Mouse (Mus musculus) layer of hippocampus, adult 8-10 months (tissue): ENCODE measurements around the gene Ak7. TPM values are rescaled to one million over a fixed set of nuclear protein-coding genes. Genes with fewer than 3 reads are reported as not detected.

Source experiments
- DNase-seq, 2 experiments: peaks; one replicate each; pipeline ENCODE4 v3.0.0; 2022; ENCODE audit warnings: low spot score in 2 of 2
- total RNA-seq, 4 experiments: library from RNA; stranded (reverse); gene quantifications; 2 replicates each; pipeline ENCODE4 v1.2.4; 2022

The Ak7 gene
- total RNA-seq, result 1 to 10 TPM; 1.4 to 2.6 (median 1.8) TPM

- no peak for DNase-seq
Observed at GRCm38 (mm10) chr12:105705799-105706487, at the start of gene Ak7. TSS of gene Ak7 (plus strand) at chr12:105705976.

- DNase-seq, result no peak
Observed at GRCm38 (mm10) chr12:105676274-105676673, 29.5 kb upstream of the Ak7 start.

- DNase-seq, result no peak
Observed at GRCm38 (mm10) chr12:105678211-105678610, 27.6 kb upstream of the Ak7 start.

- DNase-seq, result no peak
Observed at GRCm38 (mm10) chr12:105678762-105679161, 27.0 kb upstream of the Ak7 start.

- peak in 1 of 2 experiments; percentile 29 for DNase-seq
Observed at GRCm38 (mm10) chr12:105683933-105684901, 21.6 kb upstream of the Ak7 start, which contains the start of gene Gskip. TSS of gene Gskip (plus strand) at chr12:105684829.

GRCm38 (mm10) chr12:105685001-105685691, 20.6 kb upstream of the Ak7 start, which contains the start of gene Atg2b:
TSS of gene Atg2b (minus strand) at chr12:105685211.
- DNase-seq, result peak; percentile 95 to 97

- DNase-seq, result no peak
Observed at GRCm38 (mm10) chr12:105686791-105687190, 19.0 kb upstream of the Ak7 start.

GRCm38 (mm10) chr12:105687416-105687815, 18.4 kb upstream of the Ak7 start:
- no peak for DNase-seq

- DNase-seq, result no peak
Observed at GRCm38 (mm10) chr12:105688546-105688945, 17.2 kb upstream of the Ak7 start.

- DNase-seq, result no peak
Observed at GRCm38 (mm10) chr12:105689435-105689834, 16.3 kb upstream of the Ak7 start.

- DNase-seq, result no peak
Observed at GRCm38 (mm10) chr12:105694021-105694420, 11.8 kb upstream of the Ak7 start.

GRCm38 (mm10) chr12:105695848-105696247, 9.9 kb upstream of the Ak7 start:
- no peak for DNase-seq

GRCm38 (mm10) chr12:105697104-105697780, 8.5 kb upstream of the Ak7 start:
- DNase-seq, result no peak

GRCm38 (mm10) chr12:105700433-105700832, 5.3 kb upstream of the Ak7 start:
- no peak for DNase-seq

GRCm38 (mm10) chr12:105718616-105719015, 12.8 kb downstream of the Ak7 start:
- peak; percentile 9 to 40 for DNase-seq

GRCm38 (mm10) chr12:105720196-105720595, 14.4 kb downstream of the Ak7 start:
- DNase-seq, result no peak

GRCm38 (mm10) chr12:105721452-105722132, 15.8 kb downstream of the Ak7 start:
- DNase-seq, result no peak

- no peak for DNase-seq
Observed at GRCm38 (mm10) chr12:105722657-105723056, 16.9 kb downstream of the Ak7 start.

GRCm38 (mm10) chr12:105724616-105725015, 18.8 kb downstream of the Ak7 start:
- DNase-seq, result no peak

- no peak for DNase-seq
Observed at GRCm38 (mm10) chr12:105725736-105726135, 20.0 kb downstream of the Ak7 start.
